ENCODE assay signal across 8 mouse cellular contexts in genomic region chr11:69837604-69837951, GRCm38 (mm10). TPM values are rescaled to one million over a fixed set of nuclear protein-coding genes. Genes with fewer than 3 reads are reported as not detected.
DNase-seq lines count a peak whose midpoint lies in the region; ATAC-seq and TF ChIP-seq lines count a peak whose summit lies in the region.

Nlgn2 (minus strand) TSS chr11:69837784.

- H3K36me3 ChIP-seq in heart, embryonic 15.5 days, result no peaks in the 10 kb centered on the region
- H3K36me3 ChIP-seq in G1E (replicated peaks), result peaks cover 9% of the 10 kb centered on the region
- H3K36me3 ChIP-seq in embryonic facial prominence, embryonic 11.5 days (replicated peaks; ENCODE audit: control insufficient read depth, insufficient read depth, low read depth, low read length), result peaks cover 7% of the 10 kb centered on the region; the same call in 1 of the 2 replicates
- H3K36me3 ChIP-seq in hindbrain, embryonic 16.5 days (ENCODE audit: control insufficient read depth, insufficient read depth, low read length), result peaks cover 4% of the 10 kb centered on the region
- 0 out of 2 replicates have a peak, but pooled peaks cover 2% of the 10 kb centered on the region for H3K36me3 ChIP-seq in liver, embryonic 16.5 days (ENCODE audit: control insufficient read depth, insufficient read depth)

- H3K4me1 ChIP-seq in heart, embryonic 15.5 days (replicated peaks), result peaks cover 48% of the 10 kb centered on the region
- peaks cover 61% of the 10 kb centered on the region for H3K4me1 ChIP-seq in G1E (ENCODE audit: insufficient read depth, low read depth, low read length)
- H3K4me1 ChIP-seq in embryonic facial prominence, embryonic 11.5 days (ENCODE audit: control insufficient read depth, insufficient read depth, low read length), result peaks cover 9% of the 10 kb centered on the region
- H3K4me1 ChIP-seq in hindbrain, embryonic 16.5 days (ENCODE audit: control insufficient read depth, insufficient read depth, low read depth, low read length), result peaks cover 34% of the 10 kb centered on the region
- peaks cover 43% of the 10 kb centered on the region for H3K4me1 ChIP-seq in liver, embryonic 16.5 days (ENCODE audit: control insufficient read depth, low read depth, low read length)

- no peaks in the 10 kb centered on the region for H3K9me3 ChIP-seq in heart, embryonic 15.5 days (replicated peaks)
- H3K9me3 ChIP-seq in G1E (replicated peaks), result no peaks in the 10 kb centered on the region
- H3K9me3 ChIP-seq in embryonic facial prominence, embryonic 11.5 days (replicated peaks; ENCODE audit: control insufficient read depth, low read length), result no peaks in the 10 kb centered on the region
- no peaks in the 10 kb centered on the region for H3K9me3 ChIP-seq in hindbrain, embryonic 16.5 days (ENCODE audit: control insufficient read depth, low read length)
- no peaks in the 10 kb centered on the region for H3K9me3 ChIP-seq in liver, embryonic 16.5 days (replicated peaks; ENCODE audit: control insufficient read depth, low read length)

- peak; percentile 64; the same call in 1 of the 2 replicates for ATAC-seq in heart, embryonic 15.5 days (replicated peaks; ENCODE audit: insufficient number of reproducible peaks, insufficient read depth, low FRiP score, low read depth)
- no peak for ATAC-seq in G1E (ENCODE audit: extremely low read depth, insufficient number of reproducible peaks, low FRiP score, poor library complexity, severe bottlenecking)
- no peak for ATAC-seq in embryonic facial prominence, embryonic 11.5 days (replicated peaks; ENCODE audit: insufficient number of reproducible peaks, low FRiP score, low TSS enrichment, low read depth)
- ATAC-seq in hindbrain, embryonic 16.5 days, result no peak; the same call in 1 of the 2 replicates
- peak; percentile 22 for ATAC-seq in liver, embryonic 16.5 days (ENCODE audit: low read depth)
- no peak for ATAC-seq in megakaryocyte-erythroid progenitor cell, adult 5-6 weeks (replicated peaks; ENCODE audit: low FRiP score, low TSS enrichment, poor library complexity, severe bottlenecking)

- H3K4me2 ChIP-seq in heart, embryonic 15.5 days, result peak within 1 kb of the TSS; percentile 95
- H3K4me2 ChIP-seq in embryonic facial prominence, embryonic 11.5 days (ENCODE audit: low read depth, low read length), result peak within 1 kb of the TSS; percentile 93
- peak within 1 kb of the TSS; percentile 89 for H3K4me2 ChIP-seq in hindbrain, embryonic 16.5 days (ENCODE audit: low read length)
- peak within 1 kb of the TSS; percentile 99 for H3K4me2 ChIP-seq in liver, embryonic 16.5 days (ENCODE audit: low read depth, low read length)

- no peak for DNase-seq in heart, adult 11 months
- DNase-seq in G1E (ENCODE audit: low spot score), result peak; percentile 62
- no peak for DNase-seq in embryonic facial prominence, embryonic 11.5 days (ENCODE audit: low spot score)
- DNase-seq in urinary bladder, postnatal 10 days (ENCODE audit: low spot score), result no peak

- H3K27me3 ChIP-seq in heart, embryonic 15.5 days, result peaks cover 41% of the 10 kb centered on the region
- H3K27me3 ChIP-seq in G1E (ENCODE audit: insufficient read depth, low read length), result peaks cover 42% of the 10 kb centered on the region
- H3K27me3 ChIP-seq in embryonic facial prominence, embryonic 11.5 days (ENCODE audit: control insufficient read depth, insufficient read depth, low read length), result 0 out of 2 replicates have a peak, but pooled peaks cover 2% of the 10 kb centered on the region
- H3K27me3 ChIP-seq in hindbrain, embryonic 16.5 days (replicated peaks; ENCODE audit: control insufficient read depth, insufficient read depth, low read length), result no peaks in the 10 kb centered on the region
- peaks cover 49% of the 10 kb centered on the region for H3K27me3 ChIP-seq in liver, embryonic 16.5 days (ENCODE audit: control insufficient read depth, insufficient read depth, low read depth, low read length)

- no peak for TF ChIP-seq CTCF in G1E (IDR thresholded peaks at IDR 0.05; ENCODE audit: low read depth, low read length)

- H3K4me3 ChIP-seq in heart, embryonic 15.5 days, result peak within 1 kb of the TSS; percentile 72
- peak within 1 kb of the TSS; percentile 81 for H3K4me3 ChIP-seq in G1E (ENCODE audit: low read depth, low read length)
- peak within 1 kb of the TSS; percentile 79 for H3K4me3 ChIP-seq in embryonic facial prominence, embryonic 11.5 days (ENCODE audit: low read depth, low read length)
- H3K4me3 ChIP-seq in hindbrain, embryonic 16.5 days (ENCODE audit: low read length), result peak within 1 kb of the TSS; percentile 87
- H3K4me3 ChIP-seq in liver, embryonic 16.5 days (ENCODE audit: low read depth, low read length), result peak within 1 kb of the TSS; percentile 81

- H3K27ac ChIP-seq in heart, embryonic 15.5 days, result peak within 1 kb of the TSS; percentile 85
- peak within 1 kb of the TSS; percentile 77 for H3K27ac ChIP-seq in embryonic facial prominence, embryonic 11.5 days (replicated peaks; ENCODE audit: low read depth, low read length)
- H3K27ac ChIP-seq in hindbrain, embryonic 16.5 days (ENCODE audit: low read depth, low read length), result peak within 1 kb of the TSS; percentile 96
- peak within 1 kb of the TSS; percentile 91 for H3K27ac ChIP-seq in liver, embryonic 16.5 days (ENCODE audit: low read length)

- WGBS in heart, embryonic 15.5 days, result under 1% methylated on average over 30 of the region's 32 CpGs
- WGBS in embryonic facial prominence, embryonic 11.5 days, result under 1% methylated on average over 30 of the region's 32 CpGs
- WGBS in hindbrain, embryonic 16.5 days, result 0% methylated on average over 19 of the region's 32 CpGs
- WGBS in liver, embryonic 16.5 days (ENCODE audit: insufficient replicate concordance), result 0% methylated on average over 4 of the region's 32 CpGs

- peak within 1 kb of the TSS; percentile 73 for H3K9ac ChIP-seq in heart, embryonic 15.5 days
- H3K9ac ChIP-seq in embryonic facial prominence, embryonic 11.5 days (replicated peaks; ENCODE audit: low read length), result peak within 1 kb of the TSS; percentile 84
- H3K9ac ChIP-seq in hindbrain, embryonic 16.5 days (ENCODE audit: low read depth, low read length), result peak within 1 kb of the TSS; percentile 94
- H3K9ac ChIP-seq in liver, embryonic 16.5 days (ENCODE audit: low read depth, low read length), result peak within 1 kb of the TSS; percentile 87

RNA-seq across cellular contexts. Expression of gene Nlgn2, which starts in this region (rescaled TPM):
- 1.6 and 2.2 TPM in 2 replicates for polyA plus RNA-seq in heart, embryonic 15.5 days (2015; fragmentation: Nextera tagmentation; extraction: Ambion mirVana)
- total RNA-seq in G1E (2014; fragmentation: Nextera tagmentation) (3.0 and 6.8 TPM in 2 replicates), G1E (2017) (0.93 and 1.5 TPM in 2 replicates)
- polyA plus RNA-seq in G1E (2012), result 3.1 and 3.5 TPM in 2 replicates
- 8.2 and 9.1 TPM in 2 replicates for polyA plus RNA-seq in embryonic facial prominence, embryonic 11.5 days (2014; fragmentation: Nextera tagmentation; extraction: Ambion mirVana)
- 19.1 and 22.4 TPM in 2 replicates for polyA plus RNA-seq in hindbrain, embryonic 16.5 days (2015; fragmentation: Nextera tagmentation; extraction: Ambion mirVana)
- 0.66 and 0.83 TPM in 2 replicates for polyA plus RNA-seq in liver, embryonic 16.5 days (2015; fragmentation: Nextera tagmentation; extraction: Ambion mirVana)
- 7.9 and 8.3 TPM in 2 replicates for total RNA-seq in megakaryocyte-erythroid progenitor cell, adult 5-6 weeks (2014; fragmentation: Nextera tagmentation)
- 2.9 and 3.8 TPM in 2 replicates for total RNA-seq in megakaryocyte-erythroid progenitor cell, adult 5-6 weeks (2017)

Comparison
In these comparisons a context has a peak if more than half of its experiments do, and no peak if none do; other contexts are left out.
1. Peak in ATAC-seq, H3K4me3 ChIP-seq, H3K27ac ChIP-seq, H3K9ac ChIP-seq and H3K4me2 ChIP-seq in liver, embryonic 16.5 days; RNA of the gene not detected or under 1 TPM.